Mouse (Mus musculus) megakaryocyte, embryonic 14.5 days (primary cell): ENCODE measurements around the gene Mrln. TPM values are rescaled to one million over a fixed set of nuclear protein-coding genes. Genes with fewer than 3 reads are reported as not detected.
"Not testable (repeated sequence)": the region's sequence is repeated elsewhere in the genome, so short reads cannot be mapped to it uniquely, and the experiment has no call there.

Experiments
- H3K27me3 ChIP-seq: replicated peaks from 2 replicates; pipeline ENCODE3; 2012; ENCODE audit warnings: inconsistent platforms
- H3K36me3 ChIP-seq: replicated peaks from 2 replicates; pipeline ENCODE3; 2012; ENCODE audit warnings: low read length, inconsistent platforms, mixed read lengths
- H3K4me1 ChIP-seq: 2 replicates; pipeline ENCODE4 v1.6.1; 2012; ENCODE audit warnings: inconsistent platforms
- H3K4me3 ChIP-seq: replicated peaks from 2 replicates; pipeline ENCODE3; 2012; ENCODE audit warnings: moderate library complexity, mild to moderate bottlenecking, inconsistent platforms
- H3K9me3 ChIP-seq: 2 replicates; pipeline ENCODE4 v1.6.1; 2012; ENCODE audit warnings: inconsistent platforms
- FLI1 ChIP-seq: IDR thresholded peaks from 2 replicates; pipeline ENCODE4 v1.6.1; 2012; ENCODE audit warnings: low read length, inconsistent platforms, mixed read lengths
- GATA1 ChIP-seq: IDR thresholded peaks from 3 replicates; pipeline ENCODE4 v1.6.1; 2012; ENCODE audit warnings: mixed read lengths, low read length, inconsistent platforms, borderline replicate concordance
- polyA plus RNA-seq: library from polyadenylated mRNA; stranded (reverse); fragments of >175 nt; gene quantifications from 2 replicates; pipeline ENCODE4 v1.2.3, GENCODE M21; 2012; ENCODE audit warnings: low replicate concordance; ENCODE audit not compliant: insufficient read depth

Mrln gene
- polyA plus RNA-seq, 1 experiment = not detected

GRCm38 (mm10) chr10:70220971-70221370, 16.5 kb downstream of the Mrln start:
- no peaks in the 10 kb centered on the region for H3K4me1 ChIP-seq
- H3K9me3 ChIP-seq = peaks cover 3% of the 10 kb centered on the region
- H3K27me3 ChIP-seq = peaks cover 2% of the 10 kb centered on the region
- no peaks in the 10 kb centered on the region for H3K36me3 ChIP-seq
- H3K4me3 ChIP-seq = no peak overlapping the region
- TF ChIP-seq FLI1 (no peak), GATA1 (no peak)

- not testable (repeated sequence) for H3K27me3 ChIP-seq, H3K4me3 ChIP-seq, H3K36me3 ChIP-seq, H3K4me1 ChIP-seq, H3K9me3 ChIP-seq
These were observed 17.8 kb downstream of the Mrln start for GRCm38 (mm10) chr10:70222231-70222630.

GRCm38 (mm10) chr10:70224571-70224970, 20.1 kb downstream of the Mrln start:
- Histone ChIP-seq H3K36me3 (no peaks in the 10 kb centered on the region), H3K27me3 (peaks cover 2% of the 10 kb centered on the region), H3K4me1 (no peaks in the 10 kb centered on the region), H3K4me3 (no peak overlapping the region), H3K9me3 (peaks cover 4% of the 10 kb centered on the region; the same call in 1 of the 2 replicates)
- TF ChIP-seq FLI1 (no peak), GATA1 (no peak)

- no peaks in the 10 kb centered on the region for H3K4me1 ChIP-seq
- peaks cover 4% of the 10 kb centered on the region; the same call in 1 of the 2 replicates for H3K9me3 ChIP-seq
- TF ChIP-seq GATA1 (no peak), FLI1 (no peak)
- no peaks in the 10 kb centered on the region for H3K36me3 ChIP-seq
- peaks cover 5% of the 10 kb centered on the region for H3K27me3 ChIP-seq
- no peak overlapping the region for H3K4me3 ChIP-seq
These were observed 21.3 kb downstream of the Mrln start for GRCm38 (mm10) chr10:70225760-70226159.

GRCm38 (mm10) chr10:70226608-70227007, 22.1 kb downstream of the Mrln start:
- TF ChIP-seq FLI1 (no peak), GATA1 (no peak)

GRCm38 (mm10) chr10:70230352-70230751, 25.9 kb downstream of the Mrln start:
- no peaks in the 10 kb centered on the region for H3K4me1 ChIP-seq
- H3K36me3 ChIP-seq = no peaks in the 10 kb centered on the region
- H3K9me3 ChIP-seq = peaks cover 19% of the 10 kb centered on the region
- H3K27me3 ChIP-seq = peaks cover 5% of the 10 kb centered on the region
- no peak for TF ChIP-seq FLI1
- TF ChIP-seq GATA1 = no peak
- no peak overlapping the region for H3K4me3 ChIP-seq

More at GRCm38 (mm10) chr10:70226608-70227007, 22.1 kb downstream of the Mrln start:
- Histone ChIP-seq H3K36me3 (no peaks in the 10 kb centered on the region), H3K4me3 (no peak overlapping the region), H3K4me1 (no peaks in the 10 kb centered on the region), H3K27me3 (peaks cover 7% of the 10 kb centered on the region), H3K9me3 (peaks cover 4% of the 10 kb centered on the region; the same call in 1 of the 2 replicates)

- TF ChIP-seq GATA1 (no peak), FLI1 (no peak)
- no peaks in the 10 kb centered on the region for H3K4me1 ChIP-seq
- no peaks in the 10 kb centered on the region for H3K36me3 ChIP-seq
- peaks cover 35% of the 10 kb centered on the region for H3K9me3 ChIP-seq
- H3K27me3 ChIP-seq = peaks cover 6% of the 10 kb centered on the region
- no peak overlapping the region for H3K4me3 ChIP-seq
These were observed 33.5 kb downstream of the Mrln start for GRCm38 (mm10) chr10:70237936-70238335.

GRCm38 (mm10) chr10:70242751-70243444, 38.4 kb downstream of the Mrln start:
- peaks cover 16% of the 10 kb centered on the region for H3K4me1 ChIP-seq
- peaks cover 46% of the 10 kb centered on the region for H3K27me3 ChIP-seq
- peaks cover 18% of the 10 kb centered on the region for H3K9me3 ChIP-seq
- H3K4me3 ChIP-seq = no peak overlapping the region
- H3K36me3 ChIP-seq = no peaks in the 10 kb centered on the region
- TF ChIP-seq FLI1 = no peak
- TF ChIP-seq GATA1 = no peak

- no peaks in the 10 kb centered on the region for H3K36me3 ChIP-seq
- H3K9me3 ChIP-seq = peaks cover 27% of the 10 kb centered on the region
- H3K4me1 ChIP-seq = peaks cover 16% of the 10 kb centered on the region
- peak within 1 kb of the TSS; percentile 90 for H3K4me3 ChIP-seq
- TF ChIP-seq FLI1 (no peak), GATA1 (no peak)
- H3K27me3 ChIP-seq = peaks cover 53% of the 10 kb centered on the region
These were observed 40.6 kb downstream of the Mrln start, which contains the start of gene Slc16a9 for GRCm38 (mm10) chr10:70244921-70245558. TSS of gene Slc16a9 (plus strand) at chr10:70245100.

- H3K4me3 ChIP-seq = peak overlapping the region; percentile 90
- TF ChIP-seq FLI1 = no peak
- TF ChIP-seq GATA1 = no peak
- H3K36me3 ChIP-seq = no peaks in the 10 kb centered on the region
- peaks cover 52% of the 10 kb centered on the region for H3K27me3 ChIP-seq
- peaks cover 27% of the 10 kb centered on the region for H3K9me3 ChIP-seq
- peaks cover 16% of the 10 kb centered on the region for H3K4me1 ChIP-seq
These were observed 41.1 kb downstream of the Mrln start for GRCm38 (mm10) chr10:70245559-70245945.

- Histone ChIP-seq H3K4me3 (no peak overlapping the region), H3K9me3 (peaks cover 28% of the 10 kb centered on the region), H3K4me1 (peaks cover 16% of the 10 kb centered on the region), H3K36me3 (no peaks in the 10 kb centered on the region), H3K27me3 (peaks cover 52% of the 10 kb centered on the region)
- TF ChIP-seq GATA1 = no peak
- no peak for TF ChIP-seq FLI1
These were observed 41.6 kb downstream of the Mrln start for GRCm38 (mm10) chr10:70246076-70246475.
